Mouse (Mus musculus) midbrain, embryonic 12.5 days (tissue): ENCODE results near the gene Ptprf. TPM values are rescaled to one million over a fixed set of nuclear protein-coding genes. Genes with fewer than 3 reads are reported as not detected.

Experiments
- ATAC-seq: fragments of 200-750 bp; cut with Nextera tagmentation; 2 replicates; pipeline ENCODE4 v1.8.0; 2017; ENCODE audit warnings: low read depth, moderate TSS enrichment, moderate library complexity; ENCODE audit not compliant: low FRiP score
- H3K27ac ChIP-seq: fragments of 300-500 bp; sonication (generic); replicated peaks from 2 replicates; pipeline ENCODE4 v1.5.1; 2016; ENCODE audit warnings: mild to moderate bottlenecking
- H3K27me3 ChIP-seq: fragments of 300-500 bp; sonication (generic); 2 replicates; pipeline ENCODE4 v1.6.1; 2016; ENCODE audit warnings: mild to moderate bottlenecking
- H3K36me3 ChIP-seq: fragments of 300-500 bp; sonication (generic); 2 replicates; pipeline ENCODE4 v1.6.1; 2016
- H3K4me1 ChIP-seq: fragments of 300-500 bp; sonication (generic); 2 replicates; pipeline ENCODE4 v1.6.1; 2016
- H3K4me2 ChIP-seq: fragments of 300-500 bp; sonication (generic); replicated peaks from 2 replicates; pipeline ENCODE4 v1.6.1; 2016; ENCODE audit warnings: mild to moderate bottlenecking, moderate library complexity
- H3K4me3 ChIP-seq: fragments of 300-500 bp; sonication (generic); 2 replicates; pipeline ENCODE4 v1.5.1; 2016; ENCODE audit warnings: mild to moderate bottlenecking
- H3K9ac ChIP-seq: fragments of 300-500 bp; sonication (generic); replicated peaks from 2 replicates; pipeline ENCODE4 v1.6.1; 2016; ENCODE audit warnings: mild to moderate bottlenecking, moderate library complexity
- H3K9me3 ChIP-seq: fragments of 300-500 bp; sonication (generic); 2 replicates; pipeline ENCODE4 v1.6.1; 2016; ENCODE audit warnings: mild to moderate bottlenecking
- WGBS: fragments of 180-500 bp; shearing (Covaris S2); methylation state at CpG from one replicate; pipeline ENCODE4 v1.1.7; 2016; 5-methylcytosine and 5-hydroxymethylcytosine counted together
- polyA plus RNA-seq: library from polyadenylated mRNA; unstranded; fragments of >200 nt; fragmentation: Nextera tagmentation; extraction: Ambion mirVana; gene quantifications from 2 replicates; pipeline ENCODE4 v1.2.1, GENCODE M21; 2016

Ptprf gene
- polyA plus RNA-seq, 1 experiment from 2014 or later, result 113 TPM

DNA sequence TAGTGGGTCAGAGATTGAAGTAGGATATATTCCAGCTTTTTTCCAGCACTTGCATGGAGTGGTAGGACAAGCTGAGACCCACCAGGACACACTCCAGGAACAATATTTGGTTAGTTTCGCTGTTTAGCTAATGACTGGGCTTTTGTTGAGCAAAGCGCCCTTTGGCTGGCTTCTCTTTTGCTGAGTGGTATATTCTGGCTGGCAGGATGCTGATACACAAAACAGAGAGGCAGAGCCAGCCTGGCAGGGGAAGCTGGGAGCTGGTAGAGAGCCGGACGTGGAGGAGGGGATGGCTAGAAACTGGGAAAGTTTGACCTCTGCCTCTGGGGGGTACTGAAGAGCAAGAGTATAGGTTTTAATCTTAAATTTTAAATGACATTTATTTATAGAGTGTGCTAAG, 13.8 kb upstream of the Ptprf start:
- H3K27ac ChIP-seq, result no peak overlapping the region
- H3K4me1 ChIP-seq, result no peaks in the 10 kb centered on the region
- H3K27me3 ChIP-seq, result peaks cover 3% of the 10 kb centered on the region
- 52% methylated on average over 4 of the region's 4 CpGs for WGBS
- no peak overlapping the region for H3K4me2 ChIP-seq
- no peaks in the 10 kb centered on the region for H3K9me3 ChIP-seq
- H3K36me3 ChIP-seq, result no peaks in the 10 kb centered on the region
- no peak overlapping the region for H3K4me3 ChIP-seq
- ATAC-seq, result no peak
- H3K9ac ChIP-seq, result no peak overlapping the region

DNA sequence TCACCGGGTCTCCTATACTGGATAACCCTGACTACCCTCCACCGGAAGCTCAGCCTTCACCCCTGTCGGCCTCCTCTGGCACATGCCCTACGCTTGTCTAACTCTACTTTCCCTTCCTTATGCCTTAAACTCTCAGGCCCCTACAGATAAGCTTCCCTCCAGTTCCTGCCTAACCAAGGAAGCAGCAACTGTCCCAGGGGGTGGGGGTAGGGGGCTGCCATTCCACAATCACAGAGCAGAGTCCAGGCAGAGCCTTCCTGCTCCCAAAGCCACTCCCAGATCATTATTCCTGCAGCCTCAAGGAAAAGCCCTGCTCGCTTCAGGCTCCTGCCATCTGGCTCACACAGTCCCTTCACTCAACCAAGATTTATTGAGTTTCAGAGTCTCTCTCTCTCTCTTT, 6.6 kb upstream of the Ptprf start:
- Histone ChIP-seq H3K27ac (peak overlapping the region; percentile 21; the same call in 1 of the 2 replicates), H3K4me2 (no peak overlapping the region), H3K27me3 (peaks cover 17% of the 10 kb centered on the region), H3K36me3 (no peaks in the 10 kb centered on the region), H3K9ac (no peak overlapping the region), H3K4me3 (no peak overlapping the region), H3K4me1 (peaks cover 17% of the 10 kb centered on the region), H3K9me3 (no peaks in the 10 kb centered on the region)
- 16% methylated on average over 5 of the region's 5 CpGs for WGBS
- 0 out of 2 replicates have a peak, but pooled peaks have one; percentile 31 for ATAC-seq

DNA sequence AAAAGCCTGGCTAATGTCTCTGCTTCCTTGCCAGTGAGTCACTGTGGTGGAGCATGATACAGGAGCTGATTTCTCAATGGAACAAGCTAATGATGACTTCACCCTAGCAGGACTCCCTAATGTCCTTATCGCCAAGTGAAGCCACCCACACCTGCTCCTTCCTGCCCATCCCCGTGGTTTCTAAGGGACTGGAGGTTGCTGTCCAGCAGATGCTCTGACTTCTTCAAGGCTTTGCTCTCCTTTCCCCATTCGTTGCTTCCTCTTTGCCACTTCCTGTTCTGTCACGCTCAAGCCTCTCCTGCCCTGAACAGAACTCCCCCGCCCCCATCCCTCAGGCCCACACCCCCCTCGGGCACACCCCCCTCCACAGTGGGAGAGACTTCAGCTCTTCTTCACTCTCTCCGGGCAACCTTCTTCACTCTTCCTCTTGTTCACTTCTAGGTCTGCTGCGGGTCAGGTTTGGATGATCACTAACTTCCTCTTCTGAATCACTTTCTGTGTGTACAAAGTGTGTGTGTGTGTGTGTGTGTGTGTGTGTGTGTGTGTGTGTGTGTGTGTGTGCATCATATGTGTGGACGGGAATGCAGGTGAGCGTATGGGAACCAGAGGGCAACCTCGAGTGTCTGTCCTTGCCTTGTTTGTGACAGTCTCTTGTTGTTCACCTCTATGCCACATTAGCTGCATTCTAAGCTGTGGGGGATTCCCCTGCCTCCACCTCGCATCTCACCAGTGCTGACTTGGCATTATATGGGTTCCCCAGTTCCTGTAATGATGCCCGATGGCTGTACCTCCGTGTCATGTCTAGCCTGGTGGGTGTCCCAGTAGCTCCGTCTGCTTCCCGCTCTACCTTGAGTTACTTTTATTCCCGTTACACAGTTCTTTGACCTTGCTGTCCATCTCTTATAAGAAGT, 4.7 kb upstream of the Ptprf start:
- no peak for ATAC-seq
- Histone ChIP-seq H3K36me3 (no peaks in the 10 kb centered on the region), H3K4me3 (no peak overlapping the region), H3K27ac (no peak overlapping the region), H3K4me2 (no peak overlapping the region), H3K9ac (no peak overlapping the region), H3K27me3 (peaks cover 17% of the 10 kb centered on the region), H3K4me1 (peaks cover 17% of the 10 kb centered on the region), H3K9me3 (no peaks in the 10 kb centered on the region)
- WGBS, result 68% methylated on average over 16 of the region's 17 CpGs

DNA sequence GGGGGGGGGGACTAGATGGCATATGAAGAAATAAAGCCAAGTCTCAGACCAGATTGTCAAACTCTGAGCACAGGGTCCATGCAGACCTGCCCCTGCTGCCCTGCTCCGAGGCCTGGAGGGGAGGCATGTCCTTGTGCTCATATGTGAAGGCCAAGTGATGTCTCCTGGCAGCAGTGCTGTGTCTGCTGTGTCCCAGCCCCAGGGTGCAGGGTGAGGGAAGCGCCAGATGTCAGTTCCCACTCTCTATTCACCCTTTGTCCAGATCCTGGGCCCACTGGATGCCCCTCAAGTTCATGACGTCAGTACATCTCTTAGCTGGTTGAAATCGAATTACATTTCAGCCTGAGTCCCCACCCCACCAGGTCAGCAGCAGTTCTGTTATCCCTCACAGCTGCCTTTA, 3.6 kb upstream of the Ptprf start:
- Histone ChIP-seq H3K9ac (no peak overlapping the region), H3K4me1 (peaks cover 22% of the 10 kb centered on the region), H3K4me3 (no peak overlapping the region), H3K4me2 (no peak overlapping the region), H3K9me3 (no peaks in the 10 kb centered on the region), H3K27me3 (peaks cover 17% of the 10 kb centered on the region), H3K27ac (no peak overlapping the region), H3K36me3 (no peaks in the 10 kb centered on the region)
- WGBS, result 67% methylated on average over 4 of the region's 4 CpGs
- no peak for ATAC-seq

DNA sequence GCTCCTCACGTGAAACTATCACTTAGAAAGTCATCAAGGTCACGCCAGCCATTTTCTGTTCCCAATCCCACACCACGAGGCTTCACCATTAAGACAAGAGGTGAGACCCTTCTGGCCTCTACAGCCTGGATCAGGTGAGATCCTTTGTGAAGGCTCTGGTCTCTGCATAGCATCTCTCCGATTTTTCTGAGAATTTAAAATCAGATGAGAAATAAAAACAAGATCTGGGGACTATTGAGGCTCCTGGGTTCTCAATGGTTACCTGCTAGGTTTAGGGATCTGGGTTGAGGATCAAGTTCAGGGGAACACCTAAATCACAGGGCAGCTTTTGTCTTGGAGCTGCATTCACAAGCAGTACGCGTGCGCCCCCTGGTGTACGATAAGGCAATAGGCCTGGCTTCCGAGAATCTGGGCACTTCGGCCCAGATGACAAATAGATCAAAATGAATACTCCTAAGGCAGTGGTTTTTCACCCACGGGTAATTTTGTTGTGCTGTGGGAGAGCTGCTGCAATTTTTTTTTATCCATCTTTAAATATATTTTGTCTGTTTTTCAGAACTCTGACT, 1.6 kb upstream of the Ptprf start:
- no peaks in the 10 kb centered on the region for H3K36me3 ChIP-seq
- peaks cover 17% of the 10 kb centered on the region for H3K27me3 ChIP-seq
- WGBS, result 12% methylated on average over 11 of the region's 11 CpGs
- H3K4me1 ChIP-seq, result peaks cover 33% of the 10 kb centered on the region
- ATAC-seq, result no peak
- H3K4me2 ChIP-seq, result no peak overlapping the region
- no peaks in the 10 kb centered on the region for H3K9me3 ChIP-seq
- H3K9ac ChIP-seq, result no peak overlapping the region
- no peak overlapping the region for H3K27ac ChIP-seq
- no peak overlapping the region for H3K4me3 ChIP-seq

DNA sequence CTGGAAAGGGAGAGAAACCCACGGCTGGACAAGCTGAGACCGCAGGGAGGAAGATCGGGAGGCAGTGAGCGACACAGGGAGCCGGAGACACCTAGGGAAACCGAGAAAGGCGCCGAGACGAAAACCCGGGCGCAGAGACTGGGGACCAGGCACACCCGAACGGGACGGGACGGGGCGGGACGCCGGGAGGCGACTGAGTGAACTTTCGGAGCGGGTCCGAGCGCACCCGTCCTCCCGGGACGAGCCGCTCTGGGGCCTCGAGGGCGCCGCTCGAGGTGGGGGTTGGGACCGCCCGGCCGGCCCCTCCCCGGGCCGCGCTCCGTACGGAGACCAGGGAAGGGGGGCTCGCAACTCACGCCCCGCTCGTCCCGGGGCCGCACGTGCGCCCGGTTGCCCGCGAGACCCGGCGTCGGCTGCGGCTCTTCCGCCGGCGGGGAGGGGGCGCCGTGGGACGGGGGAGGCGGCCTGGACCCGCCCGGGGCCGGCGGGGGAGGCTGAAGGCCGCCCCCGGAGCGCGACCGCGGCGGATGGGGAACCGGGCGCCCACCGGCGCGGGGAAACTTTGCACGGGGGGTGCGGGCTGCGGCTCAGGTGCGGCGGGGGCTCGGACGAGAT, 682 bp downstream of the Ptprf start:
- Histone ChIP-seq H3K9me3 (no peaks in the 10 kb centered on the region), H3K36me3 (peaks cover 15% of the 10 kb centered on the region; the same call in 1 of the 2 replicates), H3K4me2 (peak overlapping the region; percentile 90), H3K4me1 (peaks cover 26% of the 10 kb centered on the region), H3K27me3 (peaks cover 5% of the 10 kb centered on the region), H3K9ac (peak overlapping the region; percentile 99), H3K4me3 (peak overlapping the region; percentile 98), H3K27ac (peak overlapping the region; percentile 89)
- ATAC-seq, result peak; percentile 38
- WGBS, result under 1% methylated on average over 65 of the region's 84 CpGs

DNA sequence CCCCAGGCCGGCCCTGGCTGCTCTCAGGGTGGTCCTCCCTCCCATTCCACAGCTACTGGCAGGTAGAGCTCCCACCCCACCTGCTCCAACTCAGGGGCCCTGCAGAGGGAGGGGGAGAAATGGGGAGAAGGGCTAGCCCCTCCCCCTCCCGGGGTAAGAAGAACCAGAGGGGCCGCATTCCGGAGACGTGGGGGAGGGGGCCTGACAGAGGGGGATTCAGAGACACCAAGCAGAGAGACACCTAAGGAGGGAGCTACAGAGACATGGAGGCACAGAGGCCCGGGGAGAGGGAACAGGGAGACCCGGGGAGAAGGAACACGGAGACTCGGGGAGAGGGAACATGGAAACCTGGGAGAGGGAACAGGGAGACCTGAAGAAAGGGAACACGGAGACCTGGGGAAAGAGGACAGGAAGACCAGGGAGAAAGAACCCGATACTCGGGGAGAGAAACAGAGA, 1.2 kb downstream of the Ptprf start:
- Histone ChIP-seq H3K9me3 (no peaks in the 10 kb centered on the region), H3K9ac (peak overlapping the region; percentile 99), H3K27ac (peak overlapping the region; percentile 89), H3K4me1 (peaks cover 23% of the 10 kb centered on the region), H3K36me3 (peaks cover 15% of the 10 kb centered on the region; the same call in 1 of the 2 replicates), H3K27me3 (0 out of 2 replicates have a peak, but pooled peaks cover under 1% of the 10 kb centered on the region), H3K4me3 (peak overlapping the region; percentile 98), H3K4me2 (peak overlapping the region; percentile 90)
- WGBS, result under 1% methylated on average over 12 of the region's 12 CpGs
- peak; percentile 28; the same call in 1 of the 2 replicates for ATAC-seq

DNA sequence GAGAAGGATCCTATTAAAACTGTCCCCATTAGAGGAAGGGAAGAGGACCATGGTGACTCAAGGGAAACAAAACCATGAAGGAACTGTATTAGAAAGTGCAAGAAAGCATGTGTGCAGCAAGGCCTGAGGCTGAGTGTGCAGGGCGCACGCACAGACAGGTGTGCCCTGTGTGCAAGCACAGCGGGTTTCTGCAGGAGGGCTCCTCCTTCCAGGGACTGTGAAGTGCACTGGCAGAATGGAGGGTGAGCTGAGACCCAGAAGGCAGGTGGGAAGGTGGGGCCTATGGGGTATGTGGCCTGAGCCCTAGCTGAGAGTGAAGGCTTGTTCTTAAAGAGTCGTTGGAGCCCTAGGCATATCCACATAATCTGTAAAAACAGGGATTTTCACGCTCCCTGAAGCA, 1.9 kb downstream of the Ptprf start:
- ATAC-seq, result no peak; the same call in 1 of the 2 replicates
- Histone ChIP-seq H3K27ac (peak overlapping the region; percentile 89), H3K4me2 (peak overlapping the region; percentile 90), H3K9me3 (no peaks in the 10 kb centered on the region), H3K4me1 (peaks cover 23% of the 10 kb centered on the region), H3K36me3 (peaks cover 19% of the 10 kb centered on the region), H3K27me3 (no peaks in the 10 kb centered on the region), H3K9ac (peak overlapping the region; percentile 99), H3K4me3 (peak overlapping the region; percentile 98)
- WGBS, result 48% methylated on average over 5 of the region's 5 CpGs

DNA sequence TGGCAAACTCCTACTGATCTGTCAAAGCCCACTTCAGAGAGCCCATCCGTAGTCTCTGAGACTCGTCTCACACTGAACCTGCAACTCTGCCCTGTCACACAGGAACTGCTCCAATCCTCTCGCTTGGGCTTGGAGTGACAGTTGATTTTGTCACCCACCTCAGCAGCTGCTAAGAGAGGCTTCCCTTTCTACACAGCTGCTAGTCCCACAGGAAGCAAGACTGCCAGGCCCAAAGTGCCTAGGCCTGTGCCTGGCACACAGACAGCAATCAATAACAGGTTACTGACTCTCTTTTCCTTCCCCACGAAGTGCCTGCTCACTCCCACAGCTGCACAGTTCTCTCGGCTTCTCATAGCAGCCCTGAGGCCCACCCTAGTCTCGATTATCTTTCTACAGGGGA, 2.7 kb downstream of the Ptprf start:
- no peak for ATAC-seq
- peaks cover 27% of the 10 kb centered on the region for H3K36me3 ChIP-seq
- H3K27ac ChIP-seq, result no peak overlapping the region
- no peak overlapping the region for H3K9ac ChIP-seq
- 73% methylated on average over 6 of the region's 6 CpGs for WGBS
- H3K27me3 ChIP-seq, result no peaks in the 10 kb centered on the region
- H3K9me3 ChIP-seq, result no peaks in the 10 kb centered on the region
- peak overlapping the region; percentile 98; the same call in 1 of the 2 replicates for H3K4me3 ChIP-seq
- H3K4me2 ChIP-seq, result peak overlapping the region; percentile 90
- peaks cover 23% of the 10 kb centered on the region for H3K4me1 ChIP-seq

DNA sequence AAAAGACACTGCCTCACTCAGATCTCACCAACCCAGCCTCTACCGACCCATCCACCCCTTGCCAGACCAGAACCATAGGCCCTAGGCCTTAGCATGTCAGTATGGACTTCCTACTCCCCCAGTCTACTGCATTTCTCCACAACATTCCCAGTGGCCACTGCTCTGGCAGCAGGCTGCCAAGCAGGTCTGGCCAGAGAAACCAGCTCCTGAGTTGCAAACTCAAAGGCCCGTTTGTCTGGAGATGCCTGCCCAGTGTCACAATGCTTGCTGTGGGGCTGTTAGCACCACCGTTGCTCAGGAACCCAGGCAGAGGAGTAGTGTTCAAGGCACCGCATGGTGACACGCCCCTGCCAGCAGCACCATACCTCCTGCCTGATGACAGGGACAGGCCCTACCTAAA, 5.0 kb downstream of the Ptprf start:
- Histone ChIP-seq H3K4me2 (no peak overlapping the region), H3K27me3 (no peaks in the 10 kb centered on the region), H3K9ac (no peak overlapping the region), H3K27ac (no peak overlapping the region), H3K36me3 (peaks cover 38% of the 10 kb centered on the region), H3K4me3 (no peak overlapping the region), H3K4me1 (peaks cover 40% of the 10 kb centered on the region), H3K9me3 (no peaks in the 10 kb centered on the region)
- ATAC-seq, result no peak
- 93% methylated on average over 5 of the region's 5 CpGs for WGBS

DNA sequence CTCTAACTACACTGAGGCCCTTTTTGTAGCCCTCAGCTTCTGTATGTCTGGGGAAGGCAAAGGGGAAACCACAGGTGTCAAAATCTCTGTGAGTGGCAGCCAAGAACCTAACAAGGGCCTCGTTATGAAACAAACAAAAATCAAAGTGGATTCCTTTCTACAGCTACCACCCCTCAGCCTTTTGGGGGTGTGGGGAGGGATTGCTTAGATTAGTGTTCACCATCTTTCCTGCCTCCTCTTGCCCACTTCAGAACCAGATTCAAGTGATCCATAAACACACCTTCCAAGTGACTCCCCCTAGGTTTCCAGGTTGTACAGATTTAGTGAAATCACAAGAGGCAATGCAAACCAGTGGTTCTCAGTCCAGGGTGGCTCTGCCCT, 9.0 kb downstream of the Ptprf start:
- no peaks in the 10 kb centered on the region for H3K27me3 ChIP-seq
- WGBS, result 84% methylated on average over 1 of the region's 1 CpGs
- H3K36me3 ChIP-seq, result peaks cover 39% of the 10 kb centered on the region
- H3K27ac ChIP-seq, result no peak overlapping the region
- ATAC-seq, result no peak
- H3K4me3 ChIP-seq, result no peak overlapping the region
- H3K4me2 ChIP-seq, result no peak overlapping the region
- H3K4me1 ChIP-seq, result peaks cover 50% of the 10 kb centered on the region
- H3K9ac ChIP-seq, result no peak overlapping the region
- H3K9me3 ChIP-seq, result no peaks in the 10 kb centered on the region
